Mouse (Mus musculus) right cerebral cortex, adult 2 months (tissue): ENCODE data around the gene Usp5.
"Not testable (repeated sequence)": the region's sequence is repeated elsewhere in the genome, so short reads cannot be mapped to it uniquely, and the experiment has no call there.

Experiments
- DNase-seq, 2 experiments: peaks; one replicate each; pipeline ENCODE4 v3.0.0; 2021 to 2022; ENCODE audit warnings: low spot score in 2 of 2

The Usp5 gene

GRCm38 (mm10) chr6:124840241-124841167 lies 11.2 kb upstream of the Usp5 start, which contains the start of gene Gnb3:
Gene Gnb3, minus strand, starts transcription at chr6:124840275.
- DNase-seq, result no peak

GRCm38 (mm10) chr6:124839805-124840204 lies 10.5 kb upstream of the Usp5 start:
- DNase-seq, result no peak

- peak in 1 of 2 experiments; percentile 19 for DNase-seq
Measured at GRCm38 (mm10) chr6:124836411-124836810, 7.1 kb upstream of the Usp5 start.

GRCm38 (mm10) chr6:124835531-124835930 lies 6.2 kb upstream of the Usp5 start:
- DNase-seq, result no peak

- no peak for DNase-seq
Measured at GRCm38 (mm10) chr6:124834512-124835081, 5.3 kb upstream of the Usp5 start.

- DNase-seq, result no peak
Measured at GRCm38 (mm10) chr6:124831649-124832048, 2.4 kb upstream of the Usp5 start.

- not testable (repeated sequence) for DNase-seq
Measured at GRCm38 (mm10) chr6:124831199-124831598, 1.9 kb upstream of the Usp5 start.

- peak; percentile 94 to 95 for DNase-seq
Measured at GRCm38 (mm10) chr6:124829799-124830700, 766 bp upstream of the Usp5 start.

- DNase-seq, result peak; percentile 44 to 47
Measured at GRCm38 (mm10) chr6:124828101-124828592, 1.1 kb downstream of the Usp5 start.

- no peak for DNase-seq
Measured at GRCm38 (mm10) chr6:124822049-124822448, 7.2 kb downstream of the Usp5 start.

GRCm38 (mm10) chr6:124820891-124821290 lies 8.4 kb downstream of the Usp5 start:
- DNase-seq, result no peak

GRCm38 (mm10) chr6:124817971-124818370 lies 11.3 kb downstream of the Usp5 start:
- DNase-seq, result peak in 1 of 2 experiments; percentile 39

- no peak for DNase-seq
Measured at GRCm38 (mm10) chr6:124817563-124817962, 11.7 kb downstream of the Usp5 start.

- DNase-seq, result no peak
Measured at GRCm38 (mm10) chr6:124817125-124817524, 12.2 kb downstream of the Usp5 start.

- DNase-seq, result no peak
Measured at GRCm38 (mm10) chr6:124816611-124817010, 12.7 kb downstream of the Usp5 start.

GRCm38 (mm10) chr6:124814858-124815774 lies 14.2 kb downstream of the Usp5 start:
- no peak for DNase-seq

GRCm38 (mm10) chr6:124814448-124814847 lies 14.8 kb downstream of the Usp5 start:
- DNase-seq, result no peak

GRCm38 (mm10) chr6:124813933-124814332 lies 15.4 kb downstream of the Usp5 start, which contains the start of gene Tpi1:
Gene Tpi1, minus strand, starts transcription at chr6:124814296.
- peak; percentile 86 to 89 for DNase-seq

- DNase-seq, result peak; percentile 70
Measured at GRCm38 (mm10) chr6:124813496-124813895, 15.8 kb downstream of the Usp5 start.

- peak in 1 of 2 experiments; percentile 24 for DNase-seq
Measured at GRCm38 (mm10) chr6:124812848-124813247, 16.4 kb downstream of the Usp5 start.
